Mouse (Mus musculus): ENCODE measurements around the gene Gm20518.

The Gm20518 gene

DNA sequence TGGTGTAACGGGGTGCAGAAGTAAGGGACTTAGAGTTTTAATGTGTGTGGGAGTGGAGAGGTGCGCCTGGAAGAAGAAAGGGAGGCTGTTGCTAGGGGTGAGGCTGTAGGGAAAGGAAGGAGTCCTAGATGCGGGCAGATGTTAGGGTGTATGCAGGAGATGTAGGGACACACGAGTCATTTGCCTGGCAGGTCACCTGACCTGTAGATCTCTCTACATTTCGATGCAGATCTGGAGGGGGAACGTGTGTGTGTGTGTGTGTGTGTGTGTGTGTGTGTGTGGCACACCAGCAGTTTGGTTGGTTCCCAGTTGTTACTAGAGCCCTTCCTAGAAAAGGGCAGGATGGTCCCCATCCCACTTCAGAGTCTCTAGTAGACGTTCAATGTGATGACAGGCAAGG, 86.5 kb downstream of the Gm20518 start:
- DNase-seq (ENCODE audit: low read depth) = no peak

DNA sequence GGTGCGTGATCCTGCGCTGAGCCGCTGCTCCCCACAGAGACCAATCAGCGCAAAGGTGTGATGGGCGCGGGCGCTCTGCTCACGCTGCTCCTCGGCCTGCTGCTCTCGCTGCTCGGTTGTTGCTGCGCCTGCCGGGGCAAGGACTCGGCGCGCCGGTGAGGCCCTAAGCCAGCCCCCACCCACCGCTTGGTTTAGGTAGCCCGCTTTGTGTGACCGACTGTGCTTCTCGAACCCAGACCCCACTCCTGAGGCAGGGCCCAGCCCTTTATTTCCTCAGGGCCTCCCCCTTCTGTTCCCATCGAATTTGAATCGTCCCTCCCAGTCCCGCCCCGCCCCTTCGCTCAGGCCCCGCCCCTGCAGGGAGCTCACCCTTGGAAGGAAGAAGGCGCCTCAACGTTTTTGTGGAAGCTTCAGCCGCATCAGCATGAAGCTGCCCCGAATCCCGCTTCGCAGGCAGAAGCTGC, 87.0 kb downstream of the Gm20518 start:
- DNase-seq (ENCODE audit: low read depth) = peak; percentile 40

DNA sequence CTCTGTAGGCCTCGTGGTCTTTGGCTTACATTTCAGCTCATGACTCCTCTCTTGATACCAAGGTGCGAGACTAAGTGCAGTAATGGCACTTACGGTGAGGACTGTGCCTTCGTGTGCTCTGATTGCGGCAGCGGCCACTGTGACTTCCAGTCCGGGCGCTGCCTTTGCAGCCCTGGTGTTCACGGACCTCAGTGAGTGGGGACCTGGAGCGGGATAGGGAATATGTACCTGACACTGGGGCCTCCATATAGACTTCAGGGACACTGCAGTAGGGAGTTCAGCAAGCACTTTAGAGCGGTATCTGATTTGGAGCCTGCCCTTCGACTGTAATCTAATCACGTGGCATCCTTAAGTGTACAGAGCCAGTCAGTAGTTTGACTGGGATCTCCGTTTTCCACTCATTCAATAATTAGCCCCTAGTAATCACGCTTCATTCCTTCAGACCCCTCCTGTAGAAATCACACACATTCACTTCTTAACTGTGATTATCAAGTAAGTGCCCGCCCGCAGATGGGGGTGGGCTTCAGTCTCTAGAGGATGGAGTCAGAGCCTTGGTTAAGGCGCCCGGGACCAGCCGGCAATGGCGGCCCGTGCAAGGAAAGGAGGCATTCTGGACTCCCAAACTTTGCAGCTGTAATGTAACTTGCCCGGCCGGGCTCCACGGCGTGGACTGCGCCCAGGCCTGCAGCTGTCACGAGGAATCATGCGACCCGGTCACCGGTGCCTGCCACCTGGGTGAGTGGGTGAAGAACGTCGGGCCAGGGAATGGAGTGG, 87.6 kb downstream of the Gm20518 start:
- DNase-seq (ENCODE audit: low read depth) = no peak

DNA sequence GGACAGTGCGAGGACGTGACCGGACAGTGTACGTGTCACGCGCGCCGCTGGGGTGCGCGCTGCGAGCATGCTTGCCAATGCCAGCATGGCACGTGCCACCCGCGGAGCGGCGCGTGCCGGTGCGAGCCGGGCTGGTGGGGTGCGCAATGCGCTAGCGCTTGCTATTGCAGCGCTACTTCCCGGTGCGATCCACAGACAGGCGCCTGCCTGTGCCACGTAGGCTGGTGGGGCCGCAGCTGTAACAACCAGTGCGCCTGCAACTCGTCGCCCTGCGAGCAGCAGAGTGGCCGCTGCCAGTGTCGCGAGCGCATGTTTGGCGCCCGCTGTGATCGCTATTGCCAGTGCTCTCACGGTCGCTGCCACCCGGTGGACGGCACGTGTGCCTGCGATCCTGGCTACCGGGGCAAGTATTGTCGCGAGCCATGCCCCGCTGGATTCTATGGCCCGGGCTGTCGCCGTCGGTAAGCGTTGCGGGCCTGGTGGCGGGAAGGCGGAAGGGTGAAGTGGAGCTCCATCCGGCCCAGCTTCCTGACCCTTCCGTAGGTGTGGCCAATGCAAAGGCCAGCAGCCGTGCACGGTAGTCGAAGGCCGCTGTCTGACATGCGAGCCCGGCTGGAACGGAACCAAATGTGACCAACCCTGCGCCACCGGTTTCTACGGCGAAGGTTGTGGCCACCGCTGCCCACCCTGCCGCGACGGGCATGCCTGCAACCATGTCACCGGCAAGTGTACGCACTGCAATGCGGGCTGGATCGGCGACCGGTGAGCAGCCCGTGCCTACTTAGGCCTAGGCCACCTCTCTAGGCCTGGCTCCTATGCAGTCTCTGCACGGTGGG, 88.4 kb downstream of the Gm20518 start:
- no peak for DNase-seq (ENCODE audit: low read depth)

DNA sequence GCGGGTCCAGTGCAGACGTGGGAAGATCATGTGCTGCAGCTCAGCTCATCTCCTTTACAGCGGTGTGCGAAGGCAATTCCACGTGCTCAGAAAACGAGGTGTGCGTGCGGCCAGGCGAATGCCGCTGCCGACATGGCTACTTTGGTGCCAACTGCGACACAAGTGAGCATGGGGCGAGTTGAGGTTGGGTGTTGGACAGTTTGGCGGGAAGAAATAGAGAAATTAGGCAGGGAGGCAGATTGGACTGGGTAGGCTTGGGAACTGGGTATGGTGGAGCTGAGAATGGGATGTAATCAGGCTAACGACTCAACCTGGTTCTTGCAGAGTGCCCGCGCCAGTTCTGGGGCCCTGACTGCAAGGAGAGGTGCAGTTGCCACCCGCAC, 89.0 kb downstream of the Gm20518 start:
- DNase-seq (ENCODE audit: low read depth) = no peak

DNA sequence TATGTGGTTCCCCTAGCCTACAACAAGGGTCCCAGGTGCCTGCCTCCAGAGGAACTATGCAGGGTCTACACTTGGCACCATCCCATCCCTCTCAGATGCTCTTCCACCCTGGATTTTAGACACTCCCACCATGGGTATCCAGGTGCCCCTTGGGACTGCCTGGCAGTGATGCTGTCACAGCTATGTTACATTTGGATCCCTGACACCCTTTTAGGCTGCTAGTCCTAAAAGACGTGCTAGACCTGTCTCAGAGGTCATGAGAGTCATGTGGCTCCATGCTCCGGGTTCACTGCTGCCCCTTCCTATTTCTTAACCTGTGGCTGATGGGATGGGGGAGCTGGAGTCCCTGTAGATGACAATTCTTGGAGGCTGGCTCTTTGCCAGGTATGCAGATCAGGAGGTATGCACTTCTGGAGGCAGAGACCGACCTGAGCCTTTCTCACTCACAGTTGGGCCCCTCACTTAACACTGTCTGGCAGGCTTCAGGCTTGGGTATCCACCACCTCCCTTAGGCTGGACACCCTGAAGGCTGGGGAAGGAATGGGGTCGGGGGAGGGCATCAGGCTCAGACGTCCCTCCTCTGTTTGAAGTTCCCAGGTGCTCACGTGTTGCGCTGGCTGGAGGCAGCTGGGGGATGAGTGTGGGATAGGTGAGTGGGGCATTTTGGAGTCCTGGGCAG, 89.6 kb downstream of the Gm20518 start:
- no peak for DNase-seq (ENCODE audit: low read depth)

DNA sequence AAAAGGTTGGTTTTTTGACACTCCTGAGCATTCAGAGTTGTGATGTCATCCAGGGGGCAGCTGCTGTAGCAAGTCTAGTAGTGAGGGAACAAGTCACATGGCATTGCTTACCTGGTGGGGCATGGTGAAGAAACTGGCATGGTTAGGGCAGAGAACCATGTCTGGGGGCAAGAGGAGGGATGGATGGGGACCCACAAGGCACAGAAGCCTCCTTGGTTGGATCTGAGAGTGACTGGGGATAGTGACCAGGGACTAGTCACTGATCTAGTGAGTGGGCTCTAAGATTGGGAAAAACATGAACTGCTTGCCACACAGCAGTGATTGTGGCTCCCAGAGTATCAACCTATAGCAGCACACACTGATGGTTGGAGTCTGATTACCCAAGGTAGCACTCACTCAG, 91.9 kb downstream of the Gm20518 start:
- DNase-seq (ENCODE audit: low read depth) = no peak

DNA sequence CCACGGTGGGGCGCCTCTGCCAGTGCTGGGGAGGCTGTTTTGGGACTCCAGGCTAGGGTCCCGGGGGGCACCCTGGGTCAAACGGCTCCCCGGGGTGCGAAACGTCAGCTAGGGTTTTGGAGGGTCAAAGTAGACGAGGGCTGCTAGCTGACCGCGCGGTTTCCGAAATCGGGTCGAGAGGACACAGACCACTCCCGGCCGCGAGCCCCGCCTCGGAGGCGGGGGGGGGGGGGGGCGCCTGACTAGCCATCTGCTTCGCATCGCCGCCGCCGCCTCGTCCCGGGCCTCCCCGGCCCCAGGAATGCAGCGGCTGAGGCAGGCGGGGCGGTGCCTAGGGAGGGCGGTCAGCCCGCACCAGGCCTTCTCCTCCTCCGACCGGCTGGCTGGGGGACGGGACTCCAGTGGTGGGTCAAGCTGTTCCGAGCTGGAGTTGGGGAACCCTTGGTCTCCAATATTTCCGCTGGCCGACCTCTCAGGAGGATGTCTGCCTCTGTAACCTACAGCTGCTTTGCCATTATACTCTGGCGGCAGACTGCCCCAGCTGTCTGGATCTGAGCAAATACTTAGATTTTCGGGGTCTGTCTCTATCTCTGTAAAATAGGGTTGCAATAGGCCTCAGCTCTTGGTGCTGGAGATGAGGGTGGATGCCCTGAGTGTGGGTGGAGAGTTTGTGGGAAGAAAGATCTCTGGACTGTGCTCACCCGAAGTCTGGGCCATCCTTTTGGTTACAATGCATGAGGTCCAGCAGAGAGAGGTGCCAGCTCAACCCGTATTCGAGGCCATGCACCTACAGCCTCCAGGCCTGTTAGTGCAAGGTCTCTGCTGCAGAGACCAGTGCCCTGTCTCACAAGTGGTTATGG, 92.9 kb downstream of the Gm20518 start:
- DNase-seq (ENCODE audit: low read depth) = no peak

DNA sequence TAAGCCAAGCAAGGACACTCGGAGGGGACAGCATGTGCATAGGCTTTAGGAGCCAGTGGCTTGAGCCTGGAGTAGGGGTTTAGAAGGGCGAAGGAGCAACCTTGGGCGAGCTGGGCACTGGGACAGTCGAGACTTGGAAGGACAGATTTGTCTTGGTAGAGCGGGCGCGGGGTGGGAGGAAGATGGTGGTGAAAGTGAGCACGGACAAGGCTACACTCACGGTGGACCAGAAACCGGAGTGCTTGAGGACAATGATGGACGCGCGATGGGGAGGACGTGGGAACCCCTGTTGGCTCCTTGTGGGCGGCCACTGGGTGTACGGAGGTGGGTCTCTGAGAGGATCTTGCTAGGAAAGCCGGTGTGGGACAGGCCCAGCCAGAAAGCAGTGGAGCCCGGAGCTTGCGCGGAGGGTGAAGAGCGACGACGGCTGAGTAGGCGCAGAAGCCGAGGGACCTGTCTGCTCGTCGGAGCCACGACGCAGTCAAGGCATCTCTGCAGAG, 93.6 kb downstream of the Gm20518 start:
- DNase-seq (ENCODE audit: low read depth) = no peak

DNA sequence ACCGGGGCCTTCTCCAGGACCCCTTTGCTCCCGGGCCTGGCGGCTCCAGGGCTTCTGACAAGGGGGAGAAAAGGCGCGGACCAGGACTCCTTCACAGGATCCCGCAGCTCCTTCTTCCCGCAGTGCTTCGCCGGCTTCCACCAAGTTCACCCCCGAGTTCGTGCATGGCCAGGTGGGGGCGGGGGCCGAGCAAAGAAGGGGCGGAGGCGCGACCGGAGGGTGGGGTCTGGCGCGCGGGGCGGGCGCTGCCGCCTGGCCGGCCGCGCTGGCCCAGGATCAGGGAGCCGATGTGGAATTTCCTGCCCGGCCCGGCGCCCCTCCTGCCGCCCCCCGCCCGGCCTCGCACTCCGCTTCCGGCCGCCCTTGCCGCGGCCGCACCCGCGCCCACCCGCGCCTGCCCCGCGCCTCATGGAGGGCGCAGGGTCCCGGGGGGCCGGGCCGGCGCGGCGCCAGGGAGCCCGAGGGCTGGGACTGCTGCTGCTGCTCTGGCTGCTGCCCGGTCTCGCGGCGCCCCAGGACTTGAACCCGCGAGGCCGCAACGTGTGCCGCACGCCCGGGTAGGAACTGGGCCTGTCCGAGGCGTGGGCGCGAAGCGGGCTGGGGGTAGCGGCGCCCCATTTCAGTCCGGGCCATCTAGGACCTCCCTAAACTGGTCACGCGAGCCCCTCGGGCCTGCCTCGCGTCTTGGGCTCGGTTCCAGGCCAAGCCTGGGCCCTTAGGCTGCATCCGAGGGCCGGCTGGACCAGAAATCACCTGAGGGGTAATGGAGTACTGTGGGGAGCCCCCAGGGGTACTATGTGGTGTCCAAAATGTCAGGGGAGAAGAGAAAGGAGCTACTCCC, 94.3 kb downstream of the Gm20518 start, which contains the start of gene Scarf2:
Scarf2 (plus strand) TSS at position 312 of the 841 bp plus-strand sequence.
- DNase-seq (ENCODE audit: low read depth) = no peak

DNA sequence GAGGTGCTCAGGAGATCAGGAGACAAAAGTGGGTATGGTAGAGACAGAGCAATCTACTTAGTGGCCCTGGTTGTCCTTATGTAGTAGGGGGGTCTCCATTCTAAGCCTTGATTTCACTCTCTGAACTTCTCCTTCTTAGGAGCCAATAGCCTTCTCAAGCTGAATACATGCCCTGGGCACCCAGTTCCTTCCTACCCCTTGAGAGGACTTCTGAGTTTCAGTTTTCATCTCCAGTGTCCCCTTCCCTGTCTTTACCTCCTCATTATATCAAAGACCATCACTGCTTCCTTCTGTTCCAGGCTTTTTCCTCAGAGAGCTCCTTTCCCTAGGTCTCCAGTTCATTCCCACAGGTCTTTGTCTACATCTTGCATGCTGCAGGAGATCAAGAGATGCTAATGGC, 95.0 kb downstream of the Gm20518 start:
- DNase-seq (ENCODE audit: low read depth) = no peak

DNA sequence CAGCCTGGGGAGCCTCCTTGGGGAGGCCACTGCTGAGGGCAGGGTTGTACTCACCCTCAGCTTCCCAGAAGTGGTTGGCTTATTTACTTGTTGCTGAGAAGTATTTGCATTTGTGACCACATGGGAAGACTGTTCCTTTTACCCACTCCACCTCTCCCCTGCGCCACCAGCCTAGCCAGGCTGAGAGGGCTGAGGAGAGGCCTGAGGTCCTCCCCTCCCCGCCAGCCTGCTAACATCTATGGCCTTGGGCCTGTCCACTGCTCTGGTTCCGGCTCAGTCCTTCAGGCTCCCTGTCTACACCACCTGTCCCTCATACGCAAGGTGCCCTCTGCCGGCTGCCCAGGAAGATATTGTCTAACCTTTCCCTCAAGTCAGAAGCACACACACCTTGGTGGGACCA, 95.8 kb downstream of the Gm20518 start:
- no peak for DNase-seq (ENCODE audit: low read depth)

DNA sequence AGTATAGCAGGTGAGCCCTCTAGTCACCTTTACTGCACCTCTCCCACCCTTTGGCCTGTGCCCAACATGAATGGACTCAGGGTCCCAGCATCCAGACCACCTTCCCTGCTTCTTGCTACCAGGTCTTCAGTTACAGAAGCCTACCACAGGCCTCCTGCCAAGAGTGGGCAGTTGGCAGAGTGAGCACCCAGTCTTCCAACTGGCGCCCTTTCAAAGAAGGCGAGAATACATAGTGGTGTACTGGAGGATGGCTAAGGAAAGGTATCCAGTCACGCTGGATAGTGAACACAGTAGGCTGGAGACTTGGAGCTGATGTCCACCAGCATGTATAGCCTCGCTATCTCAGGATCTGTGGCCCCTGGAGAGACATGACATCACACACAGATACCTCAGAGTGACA, 97.4 kb downstream of the Gm20518 start:
- DNase-seq (ENCODE audit: low read depth) = no peak

DNA sequence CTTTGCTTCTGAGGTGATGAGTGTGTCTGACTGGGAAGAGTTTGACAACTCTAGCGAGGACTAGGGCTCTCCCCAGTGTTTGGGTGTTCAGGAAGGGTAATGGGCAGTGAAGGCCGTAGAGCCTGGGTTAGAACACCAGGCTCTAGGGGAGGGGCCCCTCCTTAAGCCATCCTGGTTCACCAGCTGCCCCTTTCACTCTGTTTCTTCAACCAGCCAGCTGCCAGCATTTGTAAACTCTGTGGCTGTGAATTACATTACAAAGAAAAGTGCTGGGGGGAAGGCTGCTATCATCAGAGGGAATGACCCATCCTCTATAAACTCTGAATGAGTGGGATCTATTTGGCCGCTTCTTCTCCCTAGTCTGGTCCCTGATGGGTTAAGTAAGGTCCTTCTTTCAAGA, 98.7 kb downstream of the Gm20518 start:
- no peak for DNase-seq (ENCODE audit: low read depth)

DNA sequence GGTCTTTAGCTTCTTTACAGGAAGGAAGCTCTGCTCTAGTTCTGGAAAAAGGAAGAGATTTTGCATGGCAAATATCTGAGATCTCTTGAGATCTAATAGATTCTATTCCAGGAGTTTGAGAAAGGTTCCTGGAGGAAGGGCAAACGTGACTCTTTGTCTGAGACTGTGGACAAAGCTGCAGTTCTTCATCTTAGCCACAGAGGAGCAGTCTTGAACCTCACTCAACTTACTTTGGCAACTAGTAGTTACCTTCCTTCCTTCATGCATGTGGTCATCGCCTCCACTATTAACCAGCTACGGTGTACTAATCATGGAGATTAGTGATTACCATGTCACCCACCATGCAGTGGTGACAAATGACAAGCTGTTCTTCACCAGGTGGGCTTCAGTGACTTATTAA, 106.1 kb downstream of the Gm20518 start:
- DNase-seq (ENCODE audit: low read depth) = no peak
